Comparison of ENCODE assay signal across 22 mouse cellular contexts in the genomic region with DNA sequence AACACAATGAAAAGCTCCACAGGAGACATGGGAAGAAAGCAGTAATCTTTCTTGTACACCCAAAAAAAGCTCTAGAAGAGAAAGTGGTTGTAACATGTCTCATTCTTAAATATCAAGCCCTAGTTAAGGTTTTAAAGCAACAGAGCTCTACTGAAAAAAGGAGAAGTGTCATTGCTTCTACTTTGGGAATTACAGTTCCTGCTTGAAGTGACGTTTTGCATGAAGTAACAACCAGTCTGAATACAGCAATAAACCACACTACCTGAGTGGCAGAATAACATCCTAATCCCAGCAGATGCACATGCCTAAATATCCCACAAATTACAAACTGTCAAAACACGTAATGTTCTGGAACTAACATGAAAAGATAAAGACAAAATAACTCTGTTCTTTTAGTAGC.
"Had no signal": no experiment of that assay in that cellular context is flagged by ENCODE, and none has a peak within 500 bp of the region (broad histone marks: within the 10 kb centered on the region; RNA-seq: fewer than 3 reads in every experiment).

No protein-coding gene starts in this region.

- ATAC-seq: liver, postnatal 0 days; midbrain, embryonic 15.5 days had no signal

- H3K4me2 ChIP-seq: kidney, embryonic 15.5 days; limb, embryonic 12.5 days; limb, embryonic 15.5 days; liver, embryonic 11.5 days; lung, embryonic 15.5 days; midbrain, embryonic 12.5 days; midbrain, embryonic 15.5 days; neural tube, embryonic 12.5 days; neural tube, embryonic 15.5 days had no signal

- H3K4me1 ChIP-seq: midbrain, embryonic 12.5 days; midbrain, embryonic 15.5 days; neural tube, embryonic 12.5 days had no signal

- H3K27ac ChIP-seq: kidney, embryonic 15.5 days; limb, embryonic 12.5 days; limb, embryonic 15.5 days; liver, embryonic 14.5 days; lung, embryonic 15.5 days; midbrain, embryonic 12.5 days; midbrain, embryonic 15.5 days; neural tube, embryonic 12.5 days; neural tube, embryonic 15.5 days had no signal

- DNase-seq: kidney, adult 11 months; kidney, adult 8-10 months; kidney, postnatal 10 days; kidney, postnatal 4 days; left cerebral cortex, postnatal 4 days; liver, postnatal 0 days; lung, postnatal 10 days; lung, postnatal 36 days; retina, postnatal 1 day; right cerebral cortex, postnatal 25 days; spleen, adult 18-20 months; thymus, postnatal 25 days had no signal

- H3K27me3 ChIP-seq: kidney, embryonic 15.5 days; limb, embryonic 12.5 days; limb, embryonic 15.5 days; lung, embryonic 15.5 days; midbrain, embryonic 12.5 days; midbrain, embryonic 15.5 days; neural tube, embryonic 12.5 days; neural tube, embryonic 15.5 days had no signal

- H3K9ac ChIP-seq: kidney, embryonic 15.5 days; limb, embryonic 12.5 days; limb, embryonic 15.5 days; liver, embryonic 14.5 days; liver, postnatal 0 days; lung, embryonic 15.5 days; midbrain, embryonic 12.5 days; midbrain, embryonic 15.5 days; neural tube, embryonic 12.5 days; neural tube, embryonic 15.5 days had no signal

- H3K4me3 ChIP-seq: kidney, embryonic 15.5 days; limb, embryonic 12.5 days; limb, embryonic 15.5 days; lung, embryonic 15.5 days; midbrain, embryonic 12.5 days; midbrain, embryonic 15.5 days; neural tube, embryonic 12.5 days; neural tube, embryonic 15.5 days had no signal

- H3K9me3 ChIP-seq: kidney, embryonic 15.5 days; limb, embryonic 12.5 days; limb, embryonic 15.5 days; lung, embryonic 15.5 days; midbrain, embryonic 12.5 days; midbrain, embryonic 15.5 days; neural tube, embryonic 12.5 days; neural tube, embryonic 15.5 days had no signal
